Mouse (Mus musculus): ENCODE measurements at regions not wholly inside any gene's neighbourhood (a gene's known extent, or its start where the extent isn't known, plus 50 kb on each side); places are given as distances from the start of the nearest gene placed in this dataset.

DNA sequence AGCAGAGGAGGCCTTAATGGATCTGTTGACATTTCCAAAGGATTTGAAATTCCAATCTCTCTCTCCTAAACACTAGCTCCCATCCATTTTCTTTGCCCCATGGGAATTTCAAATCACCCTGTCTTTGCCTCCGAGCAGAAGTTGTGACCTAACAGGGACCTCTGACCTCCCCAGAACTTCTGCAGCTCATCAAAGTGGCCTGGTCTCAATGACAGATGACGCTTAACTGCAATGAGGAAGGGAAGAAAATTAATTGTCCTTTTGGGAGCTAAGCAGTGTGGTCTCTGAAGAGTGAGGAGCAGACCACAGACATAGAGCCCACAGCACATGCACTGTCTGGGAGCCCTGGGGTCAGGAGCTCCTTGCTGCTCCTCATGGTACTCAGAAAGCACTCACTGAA is 155.3 kb downstream of the Tox3 start:
- no peak for DNase-seq (ENCODE audit: low read depth in 1 of 2, low spot score in 2 of 2)

DNA sequence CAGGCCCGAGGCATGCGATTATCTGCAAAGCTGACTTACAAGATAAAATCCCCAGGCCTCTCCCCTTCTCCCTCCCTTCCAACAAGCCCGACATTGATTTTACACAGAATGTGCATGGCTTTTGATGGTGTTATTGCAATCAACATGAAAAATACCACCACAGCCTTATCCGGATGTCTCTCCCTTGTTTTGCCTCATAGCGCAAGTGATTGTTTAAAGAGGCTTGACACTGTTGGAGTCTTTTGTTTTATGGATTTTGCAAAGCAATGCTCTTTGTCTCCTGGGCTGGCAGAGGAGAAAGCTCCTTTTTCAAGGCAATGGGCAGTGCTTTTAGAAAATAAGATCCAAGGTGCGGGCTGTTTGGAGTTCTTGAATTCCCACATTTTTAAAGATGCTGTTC is 165.3 kb downstream of the Tox3 start:
- DNase-seq (ENCODE audit: low read depth in 1 of 2, low spot score in 2 of 2): no peak

DNA sequence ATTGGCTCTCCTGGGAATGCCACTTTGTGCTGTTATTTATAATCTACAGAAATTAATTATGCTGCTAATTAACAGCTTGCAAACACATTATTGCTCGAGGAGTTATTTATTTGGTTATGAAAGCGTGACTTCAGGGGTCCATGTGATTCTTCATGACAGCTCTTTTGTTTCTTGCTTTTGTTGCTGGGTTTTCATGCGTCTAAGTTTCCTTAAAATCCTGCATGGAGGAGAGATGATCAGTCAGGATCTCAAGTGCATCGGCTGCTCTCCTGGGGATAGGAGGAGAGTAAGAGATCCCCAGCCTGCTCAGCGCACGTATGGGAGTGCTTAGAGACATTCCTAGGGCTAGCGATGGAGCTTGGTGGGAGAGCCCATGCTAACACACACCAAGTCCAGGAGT is 171.4 kb downstream of the Tox3 start:
- no peak for DNase-seq (ENCODE audit: low read depth in 1 of 2, low spot score in 2 of 2)

DNA sequence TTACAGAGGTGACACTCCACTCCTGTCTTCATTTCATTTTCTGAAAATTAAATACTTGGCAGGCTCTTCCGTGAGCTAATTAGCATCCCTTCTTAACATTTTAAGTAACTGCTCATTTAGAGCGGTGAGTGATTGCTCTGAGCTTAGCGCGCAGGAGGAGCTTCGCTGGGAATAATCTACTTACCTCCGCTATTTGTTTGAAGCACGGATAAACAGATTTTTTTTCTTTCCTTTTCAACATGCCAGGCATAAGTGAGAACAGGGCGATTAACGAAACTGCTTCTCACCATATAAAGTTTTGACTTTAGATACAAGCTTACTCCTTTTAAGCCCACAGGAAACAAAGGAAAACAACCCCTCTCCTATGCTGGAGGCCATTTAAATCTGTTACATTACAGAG is 171.8 kb downstream of the Tox3 start:
- no peak for DNase-seq (ENCODE audit: low read depth in 1 of 2, low spot score in 2 of 2)

DNA sequence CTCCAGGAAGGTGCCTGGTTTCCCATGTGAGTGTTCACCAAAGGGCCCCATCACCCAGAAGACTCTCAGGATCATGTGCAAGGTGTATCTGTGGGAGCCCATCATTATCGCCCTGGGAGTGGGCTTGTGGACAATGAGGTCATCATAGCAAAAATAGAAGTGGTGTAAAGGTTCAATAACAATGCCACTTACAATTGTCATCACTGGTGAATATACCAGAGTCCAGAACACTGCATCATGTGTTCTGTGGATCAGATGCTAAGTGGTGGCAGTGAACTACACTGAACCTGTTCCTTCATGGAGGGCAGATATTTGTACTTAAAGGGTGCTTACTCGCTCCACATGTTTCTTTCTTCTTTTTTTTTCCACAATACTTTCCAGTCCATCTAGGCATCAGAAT is 181.5 kb downstream of the Tox3 start:
- no peak for DNase-seq (ENCODE audit: low read depth in 1 of 2, low spot score in 2 of 2)

DNA sequence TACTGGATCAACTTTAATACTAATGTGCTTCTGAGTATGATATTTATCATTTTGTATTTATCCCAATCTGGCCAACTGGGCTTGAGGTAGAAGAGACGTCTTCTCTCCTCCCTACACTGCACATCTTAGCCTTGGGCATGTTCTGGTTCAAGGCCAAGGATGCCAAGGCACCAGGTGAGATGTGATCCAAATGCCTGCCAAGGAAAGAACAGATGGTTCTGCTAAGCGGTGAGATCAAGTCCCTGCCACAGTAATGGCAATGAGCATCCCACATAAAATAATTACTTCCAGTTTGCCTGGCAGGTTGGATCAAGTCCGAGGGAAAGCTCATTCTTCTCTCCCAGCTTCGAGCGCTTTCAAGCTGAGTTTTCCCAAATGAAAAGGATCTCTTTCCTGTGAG is 196.7 kb downstream of the Tox3 start:
- no peak for DNase-seq (ENCODE audit: low read depth in 1 of 2, low spot score in 2 of 2)

DNA sequence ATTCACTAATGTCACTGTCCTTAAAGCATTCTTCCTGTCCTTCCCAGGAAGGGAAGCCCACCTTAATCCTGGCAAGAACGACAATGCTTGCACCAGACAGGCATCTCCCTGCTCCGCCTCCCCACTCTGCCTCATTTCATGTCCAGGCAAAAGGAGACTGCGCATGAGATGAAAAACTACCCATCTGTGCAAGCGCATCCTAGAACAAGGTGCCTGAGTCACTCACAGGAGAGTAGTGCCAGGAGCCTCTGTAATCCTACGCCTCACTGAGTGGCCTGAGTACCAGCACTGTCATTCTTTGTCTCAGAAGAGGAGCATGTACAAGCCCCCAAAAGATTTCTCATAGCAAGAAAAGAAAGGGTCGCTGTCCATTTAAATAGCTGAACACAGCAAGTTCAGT is 198.2 kb downstream of the Tox3 start:
- no peak for DNase-seq (ENCODE audit: low read depth in 1 of 2, low spot score in 2 of 2)

DNA sequence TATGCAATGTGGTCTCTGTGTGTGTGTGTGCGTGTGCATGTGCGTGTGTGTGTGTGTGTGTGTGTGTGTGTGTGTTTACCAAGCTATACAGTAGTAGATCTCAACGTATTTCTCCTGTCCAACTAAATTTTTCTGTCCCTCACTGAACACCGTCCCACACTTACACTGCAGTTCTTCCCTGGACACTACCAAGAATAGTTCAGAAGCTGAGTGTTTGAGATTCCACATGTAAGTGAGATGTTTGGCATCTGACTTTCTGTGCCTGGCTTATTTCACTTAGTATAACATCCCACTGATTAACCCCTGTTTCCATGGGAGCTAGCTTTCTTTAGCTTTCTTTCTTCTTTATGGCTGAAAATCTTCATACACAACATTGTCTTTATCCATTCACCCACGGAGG is 213.5 kb downstream of the Tox3 start:
- no peak for DNase-seq (ENCODE audit: low read depth in 1 of 2, low spot score in 2 of 2)

DNA sequence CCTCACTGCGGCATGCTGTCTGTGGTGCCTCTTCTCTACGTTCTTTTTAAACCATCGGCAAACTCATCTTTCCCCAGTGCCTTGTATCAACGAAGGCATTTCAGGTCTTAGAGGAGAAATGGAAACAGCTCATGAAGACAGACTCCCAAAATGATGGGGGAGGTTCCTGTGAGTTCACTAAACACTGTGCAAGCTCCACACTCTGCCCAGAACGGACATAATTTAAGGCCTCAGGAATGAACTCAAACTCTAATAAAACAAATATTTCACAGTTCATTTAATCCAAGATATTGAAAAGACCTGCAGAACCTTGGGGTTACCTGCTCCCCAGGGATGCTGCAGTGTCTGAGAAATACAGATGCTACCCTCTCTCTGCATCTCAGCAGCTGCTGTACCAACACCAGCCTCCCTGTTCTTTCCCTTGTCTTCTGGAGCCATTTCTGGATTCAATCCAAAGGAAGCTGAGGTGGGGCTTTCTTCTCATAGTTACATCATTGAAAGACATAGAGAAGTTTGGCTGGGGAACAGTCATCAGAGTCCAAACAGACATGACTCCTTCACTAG is 217.4 kb downstream of the Tox3 start:
- DNase-seq (ENCODE audit: low read depth in 1 of 2, low spot score in 2 of 2): no peak

DNA sequence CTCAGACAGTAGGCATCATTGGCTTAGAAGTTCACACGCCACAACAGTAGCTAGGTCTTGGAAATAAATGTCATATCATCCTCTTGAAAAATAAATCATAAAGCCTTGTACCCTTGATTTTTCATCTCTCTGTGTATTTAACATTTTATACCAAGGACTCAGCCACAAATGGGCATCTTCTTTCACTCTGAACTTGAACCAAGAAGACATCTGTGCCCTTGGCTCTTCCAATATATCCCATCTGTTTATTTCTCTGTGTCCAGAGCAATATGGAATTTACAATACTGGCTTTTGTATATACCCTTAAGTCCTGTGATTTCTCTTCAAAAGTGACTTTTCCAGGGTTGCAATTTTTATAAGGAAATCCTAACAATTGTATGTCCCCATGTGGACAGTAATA is 222.7 kb downstream of the Tox3 start:
- no peak for DNase-seq (ENCODE audit: low read depth in 1 of 2, low spot score in 2 of 2)

DNA sequence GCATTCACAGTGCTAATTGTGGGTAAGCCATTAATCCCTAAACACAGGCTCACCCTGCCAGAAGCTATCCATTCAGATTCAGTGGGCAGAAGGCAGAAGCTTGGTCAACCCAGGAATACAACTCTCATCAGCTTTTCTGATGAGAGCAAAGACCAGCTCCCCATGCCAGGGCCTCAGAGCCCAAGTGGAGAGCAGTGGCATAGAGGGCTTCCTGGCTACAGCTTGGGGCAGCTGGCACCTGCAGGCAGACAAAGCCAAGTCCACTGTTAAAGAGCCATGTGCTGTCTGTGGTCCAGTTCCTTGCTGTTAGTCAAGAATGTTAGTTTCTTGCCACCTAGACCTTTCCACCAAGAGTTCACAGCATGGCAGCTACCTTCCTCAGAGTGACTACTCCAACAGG is 225.0 kb downstream of the Tox3 start:
- no peak for DNase-seq (ENCODE audit: low read depth in 1 of 2, low spot score in 2 of 2)

DNA sequence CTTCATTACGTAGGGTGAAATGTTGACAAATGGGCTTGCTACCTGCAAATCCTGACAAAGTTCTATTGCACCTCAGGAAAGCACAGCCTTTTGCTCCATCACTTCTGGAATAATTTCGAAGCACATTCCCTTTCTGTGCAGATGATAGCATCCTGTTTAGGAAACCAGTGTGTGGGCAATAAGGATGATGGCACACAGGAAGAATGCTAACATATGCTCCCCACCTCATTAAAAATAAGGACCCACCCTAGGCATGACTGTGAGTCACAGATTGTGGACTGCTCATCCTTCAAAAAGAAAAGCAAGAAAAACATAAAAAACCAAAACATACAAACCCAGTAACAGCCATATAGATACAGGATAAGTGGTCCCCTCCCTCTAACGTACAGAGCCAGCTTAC is 226.2 kb downstream of the Tox3 start:
- DNase-seq (ENCODE audit: low read depth in 1 of 2, low spot score in 2 of 2): no peak

DNA sequence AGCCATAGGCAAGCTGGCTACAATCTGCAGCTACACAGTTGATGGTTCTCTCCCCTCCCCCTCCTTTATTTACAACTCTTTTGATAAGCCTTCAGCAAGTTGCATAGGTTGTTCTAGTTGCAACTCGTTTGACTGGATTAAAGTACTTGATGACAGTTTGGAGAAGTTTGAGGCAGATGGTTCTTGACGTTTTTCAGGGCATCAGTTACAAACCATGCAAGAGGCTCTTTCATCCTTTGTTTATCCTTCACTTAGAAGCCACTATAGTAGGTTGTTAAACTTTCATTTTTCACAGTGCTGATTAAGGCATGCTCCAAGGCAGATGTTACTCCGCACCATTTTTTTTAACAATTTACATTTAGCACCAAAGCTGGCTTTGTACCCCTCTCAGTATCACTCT is 227.1 kb downstream of the Tox3 start:
- DNase-seq (ENCODE audit: low read depth in 1 of 2, low spot score in 2 of 2): no peak

DNA sequence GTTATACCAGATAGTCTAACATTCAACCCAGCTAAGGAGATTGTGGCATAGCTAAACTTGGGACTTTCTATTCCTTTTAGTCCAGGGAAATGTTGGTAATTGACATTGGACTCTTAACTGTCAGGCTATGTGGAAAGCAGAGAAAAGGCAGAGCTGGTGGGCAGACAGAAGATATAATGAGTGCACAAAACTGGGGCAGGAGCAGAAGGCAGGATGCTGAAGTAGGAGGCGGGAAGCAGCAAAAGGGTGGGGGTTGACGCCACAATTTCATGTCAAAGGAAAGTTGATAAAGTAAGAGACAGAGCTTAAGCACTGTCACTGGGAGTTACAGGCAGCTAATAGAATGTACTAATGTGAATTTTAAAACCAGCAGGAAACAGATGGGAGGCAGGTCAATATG is 232.7 kb downstream of the Tox3 start:
- DNase-seq (ENCODE audit: low read depth in 1 of 2, low spot score in 2 of 2): no peak

DNA sequence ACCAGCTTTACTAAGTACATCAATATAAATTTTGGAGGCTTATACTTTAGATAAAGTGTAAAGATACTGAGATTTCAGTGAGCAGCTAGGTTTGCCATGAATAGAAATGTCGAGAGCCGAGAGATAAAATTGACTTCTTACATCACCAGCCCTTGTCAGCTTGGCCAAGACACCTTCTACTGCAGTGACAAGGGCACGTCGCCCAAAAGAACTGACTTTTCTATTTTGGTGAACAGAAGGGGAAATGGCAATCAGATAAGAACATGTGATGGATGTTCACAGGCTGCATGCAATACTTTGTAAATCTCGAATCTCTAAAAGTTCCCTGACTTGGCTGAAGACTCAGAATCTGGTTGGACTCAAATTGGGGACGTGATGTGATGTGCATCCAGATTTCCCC is 247.6 kb downstream of the Tox3 start:
- DNase-seq (ENCODE audit: low read depth in 1 of 2, low spot score in 2 of 2): no peak

DNA sequence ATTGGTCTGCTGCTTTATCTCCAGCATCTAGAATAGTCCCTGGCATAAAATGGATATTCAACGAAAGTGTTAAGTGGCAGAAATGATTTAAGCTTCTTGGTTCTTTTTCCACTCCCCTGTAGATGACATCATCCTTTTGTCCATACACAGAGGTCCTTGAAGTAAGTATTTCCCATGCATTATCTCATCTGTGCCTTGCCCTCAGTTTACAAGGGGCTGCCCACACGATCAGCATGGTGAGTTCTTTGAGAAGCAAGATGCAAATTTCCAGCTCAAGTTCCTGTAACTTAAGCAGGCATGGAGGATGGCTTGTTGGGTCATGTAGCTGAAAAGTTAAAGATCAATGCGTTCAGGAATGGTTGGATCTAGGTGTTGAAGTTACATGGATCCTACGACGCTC is 265.5 kb downstream of the Tox3 start:
- no peak for DNase-seq (ENCODE audit: low read depth in 1 of 2, low spot score in 2 of 2)

DNA sequence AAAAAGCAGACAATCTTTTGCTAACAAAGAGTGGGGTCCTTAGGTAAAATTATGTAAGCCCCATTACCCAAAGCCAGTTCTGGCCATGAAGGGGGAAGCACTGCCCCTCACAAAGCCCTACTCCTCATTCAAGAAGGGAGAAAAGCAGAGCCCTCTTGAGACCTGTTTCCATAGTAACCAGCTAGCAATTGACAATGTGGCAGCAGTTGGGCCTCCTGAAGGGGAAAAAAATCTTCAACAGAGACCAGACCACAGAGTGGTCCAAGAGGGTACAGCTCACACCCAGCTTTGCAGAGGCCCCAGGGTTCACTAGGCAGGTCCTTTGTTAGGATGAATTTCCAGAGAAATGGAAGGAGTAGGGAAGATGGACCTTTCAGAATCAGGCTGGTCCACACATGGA is 271.8 kb downstream of the Tox3 start:
- DNase-seq (ENCODE audit: low read depth in 1 of 2, low spot score in 2 of 2): no peak

DNA sequence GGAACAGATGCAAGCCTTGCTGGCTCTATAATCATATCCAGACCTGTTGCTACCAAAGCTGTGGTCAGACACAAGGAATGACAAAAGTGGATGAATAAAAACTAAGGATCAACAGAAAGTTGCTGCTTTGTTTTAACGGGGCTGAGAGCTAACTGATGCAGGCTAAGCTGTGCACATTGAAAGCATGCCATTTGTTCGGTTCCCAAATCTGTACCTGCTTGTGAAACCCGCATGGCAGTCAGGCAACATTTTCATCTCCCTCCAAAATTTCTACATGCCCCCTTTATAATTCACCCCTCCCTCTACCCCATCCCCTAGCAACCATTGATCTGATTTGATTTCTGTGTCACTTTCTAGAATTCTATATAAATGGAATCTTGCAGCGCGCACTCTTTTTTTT is 272.3 kb downstream of the Tox3 start:
- no peak for DNase-seq (ENCODE audit: low read depth in 1 of 2, low spot score in 2 of 2)

DNA sequence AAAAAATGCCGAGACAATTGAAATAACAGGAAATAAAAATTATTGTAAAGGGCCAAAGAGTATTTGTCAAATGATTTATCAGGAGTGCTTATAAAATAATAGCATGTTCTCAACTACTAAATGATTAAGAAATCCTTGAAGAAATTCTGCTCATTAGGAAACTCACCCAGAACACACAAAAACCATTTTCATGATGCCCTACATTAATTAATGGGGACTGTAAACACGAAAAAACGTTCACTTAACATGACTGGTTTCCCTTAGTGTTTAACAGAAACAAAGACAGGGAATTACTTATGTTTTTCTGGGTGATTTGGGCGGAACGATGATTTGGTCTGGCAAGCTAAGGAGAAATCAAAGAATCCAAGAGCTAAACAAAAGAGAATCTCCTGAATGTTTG is 278.1 kb downstream of the Tox3 start:
- no peak for DNase-seq (ENCODE audit: low read depth in 1 of 2, low spot score in 2 of 2)

DNA sequence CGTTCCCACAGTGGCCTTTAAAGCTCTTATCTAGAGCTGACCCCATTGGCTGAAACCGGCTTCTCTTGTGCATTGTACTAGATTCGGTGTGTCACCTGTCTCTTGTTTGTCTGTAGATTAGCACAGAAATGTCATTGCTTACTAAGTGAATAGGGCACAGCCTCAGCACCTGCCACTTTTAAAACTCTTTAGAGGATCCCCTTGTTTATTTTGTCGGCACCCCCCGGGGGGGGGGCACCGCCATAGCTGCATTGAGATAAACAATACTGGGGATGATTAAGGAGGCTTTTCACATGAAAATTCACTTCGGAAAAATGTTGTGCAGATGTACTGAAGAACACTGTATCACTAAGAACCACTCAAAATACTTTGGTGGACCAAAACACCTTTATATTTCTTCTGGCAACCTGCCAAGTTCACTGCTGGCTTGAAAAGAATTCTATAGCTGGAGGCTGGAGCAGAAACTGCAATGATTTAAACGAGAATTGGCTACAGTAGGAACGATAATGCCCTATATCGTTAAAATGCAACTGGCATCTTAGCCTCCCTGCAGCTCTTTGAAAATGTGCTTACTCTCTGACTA is 278.6 kb downstream of the Tox3 start:
- no peak for DNase-seq (ENCODE audit: low read depth in 1 of 2, low spot score in 2 of 2)

DNA sequence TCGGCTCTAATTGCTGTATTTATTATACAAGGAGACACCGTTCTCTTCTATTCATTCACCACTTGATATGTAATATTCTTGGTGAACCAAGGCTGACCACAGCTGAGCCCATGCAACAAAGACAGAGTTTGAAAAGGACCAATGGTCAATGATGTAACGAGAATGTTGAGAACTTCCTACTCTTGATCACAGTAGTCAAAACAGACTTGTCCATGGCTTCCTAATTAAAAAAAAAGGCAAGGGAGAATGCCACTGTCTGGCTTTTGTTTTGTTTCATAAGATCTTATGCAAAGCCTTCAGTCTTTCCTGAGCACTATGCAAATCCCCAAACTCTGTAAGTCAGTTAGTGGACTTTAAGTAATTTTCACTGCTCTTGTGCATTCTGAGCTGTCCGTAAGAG is 279.7 kb downstream of the Tox3 start:
- DNase-seq (ENCODE audit: low read depth in 1 of 2, low spot score in 2 of 2): no peak

DNA sequence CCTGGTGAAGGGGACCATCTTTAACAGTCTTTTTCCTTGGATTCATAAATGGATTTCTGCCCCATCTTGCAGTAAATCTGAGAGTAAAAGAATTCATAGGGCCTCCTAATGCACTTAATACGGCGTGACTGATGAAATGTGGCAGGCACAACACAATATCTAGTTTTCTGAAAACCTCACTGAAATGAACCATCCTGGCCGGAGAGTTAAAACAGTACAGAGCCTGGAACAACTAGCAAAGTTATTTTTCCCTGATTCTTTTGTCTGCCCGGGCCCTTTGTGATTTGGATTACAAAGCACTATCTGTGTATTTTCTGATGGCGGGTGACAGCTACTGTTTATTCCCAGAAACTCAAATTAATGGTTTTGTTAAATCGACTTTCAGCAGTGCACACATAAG is 283.8 kb downstream of the Tox3 start:
- no peak for DNase-seq (ENCODE audit: low read depth in 1 of 2, low spot score in 2 of 2)

DNA sequence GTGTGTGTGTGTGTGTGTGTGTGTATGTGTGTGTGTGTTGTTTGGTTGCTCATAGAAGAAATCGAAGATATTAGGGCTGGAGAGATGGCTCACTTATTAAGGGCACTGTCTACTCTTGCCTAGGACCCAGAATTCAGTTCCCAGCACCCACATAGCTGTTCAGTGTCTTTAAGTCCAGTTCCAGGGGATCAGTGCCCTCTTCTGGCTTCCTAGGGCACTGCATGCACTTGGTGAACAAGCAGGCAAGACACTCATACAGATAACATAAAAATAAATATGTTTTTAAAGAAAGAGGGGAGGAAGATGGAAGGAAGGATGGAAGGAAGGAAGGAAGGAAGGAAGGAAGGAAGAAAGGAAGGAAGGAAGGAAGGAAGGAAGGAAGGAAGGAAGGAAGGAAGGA is 284.9 kb downstream of the Tox3 start:
- DNase-seq (ENCODE audit: low read depth in 1 of 2, low spot score in 2 of 2): no peak

Measured in monocyte, adult 2 months (primary cell).